Mouse (Mus musculus) liver, embryonic 14.5 days (tissue): ENCODE measurements around the gene Nfia.

Experiments used
- CTCF ChIP-seq: IDR thresholded peaks from 2 replicates; pipeline ENCODE4 v1.5.1; 2016; ENCODE audit warnings: antibody characterized with exemption, low read depth, control low read depth
- EP300 ChIP-seq: IDR thresholded peaks from 2 replicates; pipeline ENCODE4 v1.6.1; 2016; ENCODE audit warnings: antibody characterized with exemption, low read depth

DNA sequence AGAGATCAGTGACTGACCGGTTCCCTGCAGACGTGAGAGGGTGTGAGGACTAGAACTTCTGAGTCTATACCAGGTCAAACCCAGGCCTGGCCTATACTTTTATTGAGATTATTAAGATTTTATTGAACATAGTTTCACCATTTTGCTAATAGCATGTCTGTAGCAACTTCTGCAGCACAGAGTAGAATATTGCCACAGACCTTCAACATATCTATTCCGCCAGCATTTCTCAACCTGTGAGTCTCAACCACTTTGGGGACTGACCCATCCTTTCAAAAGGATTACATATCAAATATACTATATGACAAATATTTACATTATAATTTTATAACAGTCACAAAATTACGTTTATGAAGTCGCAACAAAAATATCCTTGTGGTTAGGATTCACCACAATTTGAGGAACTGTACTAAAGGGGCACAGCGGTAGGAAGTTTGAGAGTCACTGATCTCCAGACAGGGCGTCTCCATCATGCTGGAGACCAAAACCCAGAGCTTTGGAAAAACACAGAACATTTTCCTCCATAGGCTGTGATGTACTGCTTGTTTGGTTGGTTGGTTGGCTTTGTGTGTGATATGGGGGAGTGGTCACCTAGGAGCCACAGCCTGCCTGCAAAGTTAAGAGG, 284.0 kb downstream of the Nfia start:
- TF ChIP-seq EP300 (no peak), CTCF (no peak)
